Mouse (Mus musculus) kidney, adult 2 months (tissue): ENCODE results near the gene Zp3. TPM values are rescaled to one million over a fixed set of nuclear protein-coding genes. Genes with fewer than 3 reads are reported as not detected.

Source experiments
- DNase-seq: peaks from one replicate; pipeline ENCODE4 v3.0.0; 2021
- H3K27ac ChIP-seq: fragments of 200-500 bp; 2 replicates; pipeline ENCODE4 v1.5.1; 2012; ENCODE audit warnings: low read depth, low read length, control low read depth, inconsistent platforms; ENCODE audit not compliant: insufficient read depth
- H3K27me3 ChIP-seq: fragments of 200-500 bp; replicated peaks from 2 replicates; pipeline ENCODE4 v1.6.1; 2012; ENCODE audit warnings: mild to moderate bottlenecking, moderate library complexity, low read length, inconsistent platforms; ENCODE audit not compliant: control insufficient read depth, insufficient read depth
- H3K36me3 ChIP-seq: fragments of 200-500 bp; 2 replicates; pipeline ENCODE4 v1.6.1; 2012; ENCODE audit warnings: mild to moderate bottlenecking, moderate library complexity, low read length, inconsistent platforms; ENCODE audit not compliant: control insufficient read depth, insufficient read depth
- H3K4me1 ChIP-seq: fragments of 200-500 bp; 2 replicates; pipeline ENCODE4 v1.6.1; 2011; ENCODE audit warnings: low read length; ENCODE audit not compliant: control insufficient read depth, insufficient read depth
- H3K4me3 ChIP-seq: fragments of 200-500 bp; 2 replicates; pipeline ENCODE4 v1.5.1; 2011; ENCODE audit warnings: mild to moderate bottlenecking, low read depth, low read length, control low read depth; ENCODE audit not compliant: insufficient read depth
- CTCF ChIP-seq: fragments of 200-500 bp; conservative IDR thresholded peaks from 2 replicates; pipeline ENCODE4 v1.5.1; 2011; ENCODE audit warnings: low read depth, mild to moderate bottlenecking, control low read depth, low read length, moderate library complexity, mixed read lengths; ENCODE audit not compliant: insufficient read depth, insufficient read length
- POLR2A ChIP-seq: fragments of 200-500 bp; IDR thresholded peaks from one replicate; pipeline ENCODE4 v1.6.1; 2011; ENCODE audit warnings: low read depth, low read length, control low read depth
- WGBS: fragments of 180-500 bp; shearing (Covaris S2); methylation state at CpG from one replicate; pipeline ENCODE4 v1.1.7; 2018; 5-methylcytosine and 5-hydroxymethylcytosine counted together
- polyA plus RNA-seq: library from polyadenylated mRNA; depleted of rRNA; stranded (reverse); fragments of >200 nt; gene quantifications from 2 replicates; pipeline ENCODE4 v1.2.3, GENCODE M21; 2012; rRNA removed

Zp3 gene
- polyA plus RNA-seq, 1 experiment = 0.08 TPM

DNA sequence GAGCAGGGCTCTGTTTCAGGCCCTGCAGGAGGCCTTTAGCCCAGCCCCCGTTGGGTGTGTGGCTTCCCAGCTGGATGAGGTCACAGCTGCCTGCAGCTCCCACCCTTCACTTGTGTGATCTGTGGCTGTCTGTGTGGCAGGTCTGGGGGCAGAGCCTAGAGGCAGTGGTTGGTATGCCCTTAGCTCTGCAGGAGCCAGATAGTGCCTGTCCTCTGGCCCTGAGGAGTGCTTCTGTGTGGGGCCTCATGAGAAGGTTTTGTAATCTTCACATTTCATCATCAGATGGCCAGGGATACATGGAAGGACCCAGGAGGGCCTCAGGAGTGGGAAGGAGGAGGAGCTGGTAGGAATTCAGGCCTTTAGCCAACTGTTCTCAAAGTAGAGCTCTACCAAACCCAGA, 40.0 kb downstream of the Zp3 start:
- DNase-seq = no peak
- Histone ChIP-seq H3K4me3 (no peak overlapping the region), H3K27me3 (no peaks in the 10 kb centered on the region), H3K4me1 (0 out of 2 replicates have a peak, but pooled peaks cover 2% of the 10 kb centered on the region), H3K36me3 (no peaks in the 10 kb centered on the region), H3K27ac (no peak overlapping the region)
- 29% methylated on average over 1 of the region's 1 CpGs for WGBS
- no peak for TF ChIP-seq POLR2A

DNA sequence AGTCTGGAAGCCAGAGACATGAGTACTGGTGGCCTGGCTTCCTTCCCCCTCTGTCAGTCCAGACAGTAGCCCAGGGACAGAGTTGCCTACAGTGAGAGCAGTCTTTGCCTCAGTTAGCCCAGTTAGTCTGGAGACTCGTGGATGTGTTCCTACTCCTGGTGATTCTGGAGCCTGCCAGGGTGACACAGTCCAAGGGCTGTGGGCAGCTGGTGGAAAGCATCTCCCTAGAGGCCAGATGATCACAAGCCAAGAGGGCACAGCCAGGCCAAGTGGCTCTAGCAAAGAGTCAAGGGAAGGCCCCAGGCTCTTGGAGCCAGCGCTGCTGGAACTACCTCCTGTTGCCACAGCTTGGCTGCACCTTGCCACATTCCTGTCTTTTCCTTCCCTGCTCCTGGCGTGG, 45.8 kb downstream of the Zp3 start:
- Histone ChIP-seq H3K4me1 (no peaks in the 10 kb centered on the region), H3K27ac (no peak overlapping the region), H3K36me3 (no peaks in the 10 kb centered on the region), H3K27me3 (no peaks in the 10 kb centered on the region), H3K4me3 (no peak overlapping the region)
- TF ChIP-seq POLR2A (no peak), CTCF (no peak)
- WGBS = 77% methylated on average over 3 of the region's 3 CpGs
- no peak for DNase-seq

DNA sequence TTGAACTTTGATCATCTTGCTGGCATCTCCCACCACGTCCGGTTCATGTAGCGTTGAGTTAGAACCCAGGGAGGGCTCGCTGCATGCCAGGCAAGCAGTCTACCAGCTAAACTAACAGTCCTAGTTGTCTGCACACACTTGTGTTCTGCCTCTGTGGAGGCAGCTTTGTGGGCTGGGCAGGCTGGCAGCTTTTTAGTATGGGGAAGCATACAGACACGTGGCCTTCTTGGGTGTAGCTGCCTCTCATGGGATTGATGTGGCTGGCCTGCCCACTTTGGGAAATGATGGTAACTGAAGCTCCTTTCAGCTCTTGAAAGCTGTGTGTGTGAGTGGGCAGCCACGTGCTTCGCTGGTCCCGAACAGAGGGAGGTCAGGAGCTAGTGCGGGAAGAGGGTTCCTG, 47.0 kb downstream of the Zp3 start:
- no peak overlapping the region for H3K4me3 ChIP-seq
- H3K27me3 ChIP-seq = no peaks in the 10 kb centered on the region
- TF ChIP-seq CTCF = no peak
- no peak for TF ChIP-seq POLR2A
- no peak for DNase-seq
- WGBS = 76% methylated on average over 9 of the region's 9 CpGs
- no peak overlapping the region for H3K27ac ChIP-seq
- H3K36me3 ChIP-seq = no peaks in the 10 kb centered on the region
- no peaks in the 10 kb centered on the region for H3K4me1 ChIP-seq

DNA sequence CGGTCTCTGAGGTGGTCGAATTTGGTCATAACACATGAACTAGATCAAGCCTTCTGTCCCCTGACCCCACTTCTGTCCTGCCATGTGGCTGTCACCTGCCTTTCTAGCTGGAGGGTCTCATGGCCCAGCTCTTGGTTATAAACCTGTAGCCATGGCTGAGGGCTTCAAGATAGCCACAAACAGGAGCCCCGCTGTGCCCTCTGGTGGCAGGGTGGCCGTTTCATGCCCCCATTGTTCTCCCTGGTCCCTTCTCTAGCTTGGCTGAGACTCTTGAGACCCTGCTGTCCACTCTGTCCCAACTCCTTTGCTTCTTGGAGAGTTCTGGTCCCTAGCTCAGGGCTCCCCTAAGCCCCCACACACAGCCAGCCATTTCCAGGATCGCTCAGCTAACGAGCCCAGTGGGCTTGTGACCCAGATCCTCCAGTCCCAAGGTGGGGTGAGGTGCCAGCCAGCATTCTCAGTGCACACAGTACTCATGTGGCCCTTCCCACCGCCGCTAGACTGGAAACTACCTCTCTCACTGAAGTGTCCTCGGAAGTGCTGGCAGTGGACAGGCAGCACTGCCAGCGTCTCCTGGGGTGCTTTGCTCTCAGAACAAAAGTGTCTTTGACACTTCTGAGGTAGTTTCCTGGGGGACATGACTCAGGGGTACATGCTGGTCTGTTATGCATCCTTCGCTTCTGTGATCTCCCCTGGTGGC, 47.9 kb downstream of the Zp3 start:
- no peak overlapping the region for H3K27ac ChIP-seq
- no peak for DNase-seq
- TF ChIP-seq CTCF = no peak
- no peaks in the 10 kb centered on the region for H3K36me3 ChIP-seq
- no peaks in the 10 kb centered on the region for H3K4me1 ChIP-seq
- 89% methylated on average over 11 of the region's 11 CpGs for WGBS
- no peak overlapping the region for H3K4me3 ChIP-seq
- H3K27me3 ChIP-seq = no peaks in the 10 kb centered on the region

DNA sequence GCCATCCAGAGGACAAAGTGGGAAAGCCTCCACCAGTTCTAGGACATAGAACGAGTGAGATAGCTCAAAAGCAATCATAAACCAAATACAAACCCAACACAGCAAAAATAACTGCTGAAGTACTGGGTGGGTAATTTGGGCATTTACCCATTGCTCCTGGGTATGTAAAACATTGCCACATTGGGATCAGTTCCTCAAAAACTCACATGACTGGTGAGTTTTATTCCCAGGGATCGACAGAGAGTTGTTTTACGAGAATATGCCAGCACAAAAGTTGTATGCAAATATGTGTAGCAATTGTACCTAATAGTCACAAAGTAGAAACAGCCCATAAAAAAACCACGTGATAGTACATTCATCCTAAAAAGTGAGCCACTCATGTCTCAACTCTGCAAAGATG, 55.0 kb downstream of the Zp3 start:
- DNase-seq = no peak
- H3K4me3 ChIP-seq = no peak overlapping the region
- no peak for TF ChIP-seq CTCF
- TF ChIP-seq POLR2A = no peak
- no peaks in the 10 kb centered on the region for H3K4me1 ChIP-seq
- H3K27me3 ChIP-seq = no peaks in the 10 kb centered on the region
- no peak overlapping the region for H3K27ac ChIP-seq
- 61% methylated on average over 4 of the region's 4 CpGs for WGBS
- no peaks in the 10 kb centered on the region for H3K36me3 ChIP-seq

DNA sequence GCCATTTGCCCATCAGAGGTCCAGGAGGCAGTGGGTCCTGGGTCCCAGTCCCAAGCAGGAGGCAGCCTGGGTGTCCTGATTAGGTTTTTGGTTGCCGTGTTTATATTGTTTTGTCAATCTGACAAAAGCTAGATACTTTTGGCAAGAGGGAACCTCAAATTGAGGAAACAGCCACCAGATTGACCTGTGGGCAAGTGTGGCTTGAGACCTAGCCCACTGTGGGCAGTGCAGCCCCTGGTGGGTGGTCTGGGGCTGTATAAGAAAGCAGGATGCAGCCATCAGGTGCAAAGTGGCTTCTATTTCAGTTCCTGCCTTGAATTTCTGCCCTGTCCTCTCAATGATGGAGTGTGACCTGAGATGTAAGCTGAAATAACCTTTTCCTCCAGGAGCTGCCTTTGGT, 55.4 kb downstream of the Zp3 start:
- no peaks in the 10 kb centered on the region for H3K27me3 ChIP-seq
- no peak for DNase-seq
- no peaks in the 10 kb centered on the region for H3K36me3 ChIP-seq
- H3K4me1 ChIP-seq = no peaks in the 10 kb centered on the region
- no peak overlapping the region for H3K27ac ChIP-seq
- WGBS = 83% methylated on average over 1 of the region's 1 CpGs
- TF ChIP-seq CTCF = no peak
- TF ChIP-seq POLR2A = no peak
- H3K4me3 ChIP-seq = no peak overlapping the region

DNA sequence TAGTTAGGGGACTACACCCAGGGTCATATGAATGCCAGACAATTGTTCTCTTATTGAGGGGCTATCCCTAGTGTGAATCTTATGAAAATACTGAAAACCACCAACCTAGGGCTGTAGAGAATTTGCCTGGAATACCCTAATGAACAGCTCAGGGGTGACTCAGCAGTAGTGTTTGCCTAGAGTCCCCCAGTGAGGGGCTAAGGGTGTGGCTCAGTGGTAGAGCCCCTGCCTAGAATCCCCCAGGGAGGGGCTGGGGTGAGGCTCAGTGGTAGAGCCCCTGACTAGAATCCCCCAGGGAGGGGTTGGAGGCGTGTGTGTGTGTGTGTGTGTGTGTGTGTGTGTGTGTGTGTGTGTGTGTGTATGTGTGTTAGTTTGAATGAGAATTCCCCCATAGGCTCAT, 56.8 kb downstream of the Zp3 start:
- DNase-seq = no peak
- Histone ChIP-seq H3K4me3 (no peak overlapping the region), H3K27me3 (no peaks in the 10 kb centered on the region), H3K36me3 (no peaks in the 10 kb centered on the region), H3K4me1 (no peaks in the 10 kb centered on the region), H3K27ac (no peak overlapping the region)
- WGBS = 100% methylated on average over 1 of the region's 1 CpGs
- TF ChIP-seq CTCF (no peak), POLR2A (no peak)

Other genes starting within 250 kb of the Zp3 start
- gene Tmem120a, start 235.7 kb upstream of the Zp3 start, polyA plus RNA-seq = 91.3 and 96.7 TPM in 2 replicates
- gene Styxl1, start 201.7 kb upstream of the Zp3 start, polyA plus RNA-seq = 0.38 and 0.67 TPM in 2 replicates
- gene Mdh2, start 201.6 kb upstream of the Zp3 start, polyA plus RNA-seq = 1,141 and 1,152 TPM in 2 replicates
- gene Srrm3, start 173.2 kb upstream of the Zp3 start, polyA plus RNA-seq = 0.03 and 0.16 TPM in 2 replicates
- 77.2 and 77.8 TPM in 2 replicates for gene Hspb1, start 92.2 kb upstream of the Zp3 start, polyA plus RNA-seq
- 47.9 and 57.1 TPM in 2 replicates for gene Ywhag, start 45.5 kb upstream of the Zp3 start, polyA plus RNA-seq
- 4.3 and 5.0 TPM in 2 replicates for gene Ssc4d, start 5.6 kb upstream of the Zp3 start, polyA plus RNA-seq
- 16.3 and 16.7 TPM in 2 replicates for gene Dtx2, start 14.7 kb downstream of the Zp3 start, polyA plus RNA-seq
- gene Upk3b, start 58.4 kb downstream of the Zp3 start, polyA plus RNA-seq = 7.7 and 8.1 TPM in 2 replicates
- 0.52 and 0.96 TPM in 2 replicates for gene Upk3bl, start 74.4 kb downstream of the Zp3 start, polyA plus RNA-seq
- 7.6 and 9.1 TPM in 2 replicates for gene Rasa4, start 103.8 kb downstream of the Zp3 start, polyA plus RNA-seq
- 88.9 and 103 TPM in 2 replicates for gene Polr2j, start 136.5 kb downstream of the Zp3 start, polyA plus RNA-seq
- 18.4 and 19.9 TPM in 2 replicates for gene Lrwd1, start 156.0 kb downstream of the Zp3 start, polyA plus RNA-seq
- 11.1 and 11.8 TPM in 2 replicates for gene Alkbh4, start 156.0 kb downstream of the Zp3 start, polyA plus RNA-seq
- gene Orai2, start 190.6 kb downstream of the Zp3 start, polyA plus RNA-seq = 9.7 and 12.7 TPM in 2 replicates
- gene Prkrip1, start 218.9 kb downstream of the Zp3 start, polyA plus RNA-seq = 9.0 and 14.1 TPM in 2 replicates